Mouse (Mus musculus) hindbrain, embryonic 12.5 days (tissue): ENCODE measurements around the gene Arntl2. TPM values are rescaled to one million over a fixed set of nuclear protein-coding genes. Genes with fewer than 3 reads are reported as not detected.

ENCODE experiments used
- polyA plus RNA-seq: library from polyadenylated mRNA; unstranded; fragments of >200 nt; fragmentation: Nextera tagmentation; extraction: Ambion mirVana; gene quantifications from 2 replicates; pipeline ENCODE4 v1.2.1, GENCODE M21; 2016

The Arntl2 gene
- polyA plus RNA-seq, 1 experiment from 2014 or later, result 2.2 TPM

Other genes with a start within 250 kb of the Arntl2 start
- 67.0 and 73.9 TPM in 2 replicates for gene Fgfr1op2, start 218.9 kb upstream of the Arntl2 start, polyA plus RNA-seq
- gene Ints13, start 218.2 kb upstream of the Arntl2 start, polyA plus RNA-seq, result 83.3 and 84.3 TPM in 2 replicates
- gene Med21, start 153.5 kb upstream of the Arntl2 start, polyA plus RNA-seq, result 106 and 116 TPM in 2 replicates
- 28.2 and 32.4 TPM in 2 replicates for gene Tm7sf3, start 153.2 kb upstream of the Arntl2 start, polyA plus RNA-seq
- gene Stk38l, start 71.1 kb upstream of the Arntl2 start, polyA plus RNA-seq, result 19.4 and 19.6 TPM in 2 replicates
- gene Smco2, start 54.0 kb downstream of the Arntl2 start, polyA plus RNA-seq, result not detected in 2 replicates
- 38.6 and 45.6 TPM in 2 replicates for gene Ppfibp1, start 92.4 kb downstream of the Arntl2 start, polyA plus RNA-seq
- gene 1700034J05Rik, start 158.4 kb downstream of the Arntl2 start, polyA plus RNA-seq, result 0.10 and 0.13 TPM in 2 replicates
- gene Rep15, start 236.5 kb downstream of the Arntl2 start, polyA plus RNA-seq, result 0.50 and 0.90 TPM in 2 replicates
- 69.9 and 70.8 TPM in 2 replicates for gene Mrps35, start 246.7 kb downstream of the Arntl2 start, polyA plus RNA-seq